Mouse (Mus musculus) CH12.LX (cell line): ENCODE data around the gene 9930022D16Rik.

Experiments
- MAFK ChIP-seq: IDR thresholded peaks from 2 replicates; pipeline ENCODE4 v1.6.1; 2011; ENCODE audit warnings: low read length, improper control_type of control experiment; ENCODE audit not compliant: insufficient replicate concordance
- POLR2A ChIP-seq: IDR thresholded peaks from 2 replicates; pipeline ENCODE4 v1.6.1; 2011; ENCODE audit warnings: low read depth, mild to moderate bottlenecking, improper control_type of control experiment, low read length
- TCF12 ChIP-seq: IDR thresholded peaks from 2 replicates; pipeline ENCODE4 v1.6.1; 2014; ENCODE audit warnings: low read depth, mild to moderate bottlenecking, inconsistent platforms, low read length, improper control_type of control experiment
- ZNF384 ChIP-seq: IDR thresholded peaks from 2 replicates; pipeline ENCODE4 v1.6.1; 2012; ENCODE audit warnings: low read depth, low read length, improper control_type of control experiment, inconsistent platforms

DNA sequence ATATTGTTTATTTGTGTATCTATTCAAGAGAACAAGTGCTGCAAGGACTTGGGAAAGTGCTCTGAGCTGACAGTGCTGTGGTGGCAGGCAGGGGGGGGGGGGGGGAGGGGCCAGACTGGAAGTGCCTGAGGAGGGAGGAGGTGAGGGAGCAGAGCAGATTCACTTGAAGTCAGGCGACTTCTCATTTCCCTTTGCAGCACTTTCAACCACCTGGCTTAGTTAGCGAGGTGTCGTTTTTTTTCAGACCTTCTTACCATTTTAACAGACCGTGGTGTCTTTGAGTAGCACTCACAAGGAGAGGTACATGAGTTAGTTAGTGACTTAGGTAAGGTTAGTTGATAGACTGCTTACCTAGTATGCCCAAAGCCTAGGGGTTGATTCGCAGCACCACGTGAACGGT, 38.3 kb upstream of the 9930022D16Rik start:
- TF ChIP-seq MAFK: 0 out of 2 replicates have a peak, but pooled peaks have one; percentile 48
- TF ChIP-seq TCF12: peak; percentile 63; the same call in 1 of the 2 replicates
- peak; percentile 85 for TF ChIP-seq ZNF384
- no peak for TF ChIP-seq POLR2A
